Mouse (Mus musculus) spleen, adult 2 months (tissue): Measurements from ENCODE around the gene Cir1.

ENCODE experiments used
- CTCF ChIP-seq: fragments of 200-500 bp; IDR thresholded peaks from 2 replicates; pipeline ENCODE4 v1.5.1; 2011; ENCODE audit warnings: mild to moderate bottlenecking, inconsistent platforms; ENCODE audit not compliant: insufficient read depth, insufficient read length, insufficient replicate concordance; ENCODE audit errors: extremely low read depth
- POLR2A ChIP-seq: fragments of 200-500 bp; IDR thresholded peaks from 2 replicates; pipeline ENCODE4 v1.6.1; 2011; ENCODE audit warnings: low read depth, low read length, inconsistent platforms

GRCm38 (mm10) chr2:73271459-73272161 is 40.9 kb downstream of the Cir1 start, which contains the start of gene Sp9:
- no peak for TF ChIP-seq POLR2A
- TF ChIP-seq CTCF, result no peak
